Mouse (Mus musculus) forebrain, embryonic 10.5 days (tissue): ENCODE measurements around the gene Mlip. TPM values are rescaled to one million over a fixed set of nuclear protein-coding genes. Genes with fewer than 3 reads are reported as not detected.

ENCODE experiments used
- DNase-seq: peaks from one replicate; pipeline ENCODE4 v3.0.0-alpha.2; 2017; ENCODE audit warnings: low spot score; ENCODE audit errors: extremely low spot score
- H3K27ac ChIP-seq: fragments of 300-500 bp; sonication (generic); 2 replicates; pipeline ENCODE4 v1.5.1; 2016; ENCODE audit warnings: mild to moderate bottlenecking
- H3K27me3 ChIP-seq: fragments of 300-500 bp; sonication (generic); 2 replicates; pipeline ENCODE4 v1.6.1; 2016; ENCODE audit warnings: mild to moderate bottlenecking; ENCODE audit not compliant: poor library complexity, severe bottlenecking
- H3K36me3 ChIP-seq: fragments of 300-500 bp; sonication (generic); replicated peaks from 2 replicates; pipeline ENCODE4 v1.6.1; 2016; ENCODE audit warnings: mild to moderate bottlenecking, moderate library complexity
- H3K4me1 ChIP-seq: fragments of 300-500 bp; sonication (generic); 2 replicates; pipeline ENCODE4 v1.6.1; 2016
- H3K4me3 ChIP-seq: fragments of 300-500 bp; sonication (generic); 2 replicates; pipeline ENCODE4 v1.5.1; 2016; ENCODE audit warnings: mild to moderate bottlenecking, moderate library complexity
- H3K9me3 ChIP-seq: fragments of 300-500 bp; sonication (generic); 2 replicates; pipeline ENCODE4 v1.6.1; 2016; ENCODE audit warnings: mild to moderate bottlenecking, moderate library complexity
- WGBS: fragments of 180-500 bp; shearing (Covaris S2); methylation state at CpG from one replicate; pipeline ENCODE4 v1.1.7; 2016; 5-methylcytosine and 5-hydroxymethylcytosine counted together
- polyA plus RNA-seq: library from polyadenylated mRNA; unstranded; fragments of >200 nt; fragmentation: Nextera tagmentation; extraction: Ambion mirVana; gene quantifications from 2 replicates; pipeline ENCODE4 v1.2.1, GENCODE M21; 2016

Mlip gene
- polyA plus RNA-seq, 1 experiment from 2014 or later = not detected

- H3K4me1 ChIP-seq = no peaks in the 10 kb centered on the region
- 86% methylated on average over 4 of the region's 4 CpGs for WGBS
- no peak overlapping the region for H3K27ac ChIP-seq
- no peak for DNase-seq
- no peaks in the 10 kb centered on the region for H3K9me3 ChIP-seq
- no peaks in the 10 kb centered on the region for H3K36me3 ChIP-seq
- H3K27me3 ChIP-seq = no peaks in the 10 kb centered on the region
- no peak overlapping the region for H3K4me3 ChIP-seq
Measured at GRCm38 (mm10) chr9:77259052-77259451, 93.7 kb downstream of the Mlip start.

- Histone ChIP-seq H3K36me3 (no peaks in the 10 kb centered on the region), H3K27ac (no peak overlapping the region), H3K4me3 (no peak overlapping the region), H3K4me1 (no peaks in the 10 kb centered on the region), H3K27me3 (no peaks in the 10 kb centered on the region), H3K9me3 (no peaks in the 10 kb centered on the region)
- WGBS = 93% methylated on average over 6 of the region's 6 CpGs
- DNase-seq = no peak
Measured at GRCm38 (mm10) chr9:77258265-77258664, 94.5 kb downstream of the Mlip start.

- Histone ChIP-seq H3K9me3 (no peaks in the 10 kb centered on the region), H3K27ac (no peak overlapping the region), H3K27me3 (no peaks in the 10 kb centered on the region), H3K4me3 (no peak overlapping the region), H3K4me1 (peaks cover 4% of the 10 kb centered on the region; the same call in 1 of the 2 replicates), H3K36me3 (no peaks in the 10 kb centered on the region)
- DNase-seq = no peak
- WGBS = 94% methylated on average over 3 of the region's 3 CpGs
Measured at GRCm38 (mm10) chr9:77254514-77254913, 98.3 kb downstream of the Mlip start.

GRCm38 (mm10) chr9:77252761-77253160 is 100.0 kb downstream of the Mlip start:
- Histone ChIP-seq H3K4me1 (peaks cover 4% of the 10 kb centered on the region; the same call in 1 of the 2 replicates), H3K27me3 (no peaks in the 10 kb centered on the region), H3K27ac (no peak overlapping the region), H3K9me3 (no peaks in the 10 kb centered on the region; the same call in 1 of the 2 replicates), H3K4me3 (no peak overlapping the region), H3K36me3 (no peaks in the 10 kb centered on the region)
- WGBS = 94% methylated on average over 4 of the region's 4 CpGs
- DNase-seq = no peak

- DNase-seq = no peak
- H3K27me3 ChIP-seq = no peaks in the 10 kb centered on the region
- H3K4me3 ChIP-seq = no peak overlapping the region
- no peaks in the 10 kb centered on the region; the same call in 1 of the 2 replicates for H3K9me3 ChIP-seq
- H3K36me3 ChIP-seq = no peaks in the 10 kb centered on the region
- 92% methylated on average over 7 of the region's 7 CpGs for WGBS
- H3K4me1 ChIP-seq = peaks cover 4% of the 10 kb centered on the region; the same call in 1 of the 2 replicates
- no peak overlapping the region for H3K27ac ChIP-seq
Measured at GRCm38 (mm10) chr9:77252134-77252533, 100.6 kb downstream of the Mlip start.

GRCm38 (mm10) chr9:77251511-77252112 is 101.2 kb downstream of the Mlip start:
- H3K27me3 ChIP-seq = no peaks in the 10 kb centered on the region
- WGBS = 91% methylated on average over 18 of the region's 18 CpGs
- DNase-seq = no peak
- H3K9me3 ChIP-seq = no peaks in the 10 kb centered on the region; the same call in 1 of the 2 replicates
- no peak overlapping the region for H3K4me3 ChIP-seq
- H3K36me3 ChIP-seq = no peaks in the 10 kb centered on the region
- H3K27ac ChIP-seq = no peak overlapping the region
- H3K4me1 ChIP-seq = peaks cover 4% of the 10 kb centered on the region; the same call in 1 of the 2 replicates

GRCm38 (mm10) chr9:77198250-77198649 is 154.5 kb downstream of the Mlip start:
- DNase-seq = no peak
- Histone ChIP-seq H3K4me1 (no peaks in the 10 kb centered on the region), H3K4me3 (no peak overlapping the region), H3K27ac (no peak overlapping the region), H3K36me3 (no peaks in the 10 kb centered on the region), H3K9me3 (peaks cover 4% of the 10 kb centered on the region; the same call in 1 of the 2 replicates), H3K27me3 (no peaks in the 10 kb centered on the region)
- 88% methylated on average over 1 of the region's 1 CpGs for WGBS

- Histone ChIP-seq H3K4me3 (no peak overlapping the region), H3K4me1 (no peaks in the 10 kb centered on the region), H3K27me3 (no peaks in the 10 kb centered on the region), H3K36me3 (no peaks in the 10 kb centered on the region), H3K27ac (no peak overlapping the region), H3K9me3 (no peaks in the 10 kb centered on the region)
- WGBS = 96% methylated on average over 3 of the region's 3 CpGs
- no peak for DNase-seq
Measured at GRCm38 (mm10) chr9:77179486-77179885, 173.3 kb downstream of the Mlip start.

- no peaks in the 10 kb centered on the region for H3K36me3 ChIP-seq
- H3K27me3 ChIP-seq = no peaks in the 10 kb centered on the region
- H3K9me3 ChIP-seq = no peaks in the 10 kb centered on the region
- H3K4me1 ChIP-seq = no peaks in the 10 kb centered on the region
- WGBS = 81% methylated on average over 3 of the region's 3 CpGs
- no peak overlapping the region for H3K27ac ChIP-seq
- H3K4me3 ChIP-seq = no peak overlapping the region
- DNase-seq = no peak
Measured at GRCm38 (mm10) chr9:77175870-77176269, 176.9 kb downstream of the Mlip start.

GRCm38 (mm10) chr9:77172044-77172443 is 180.7 kb downstream of the Mlip start:
- 64% methylated on average over 5 of the region's 5 CpGs for WGBS
- no peak overlapping the region for H3K27ac ChIP-seq
- no peaks in the 10 kb centered on the region for H3K36me3 ChIP-seq
- H3K27me3 ChIP-seq = no peaks in the 10 kb centered on the region
- no peaks in the 10 kb centered on the region for H3K9me3 ChIP-seq
- H3K4me1 ChIP-seq = no peaks in the 10 kb centered on the region
- H3K4me3 ChIP-seq = no peak overlapping the region
- DNase-seq = no peak

- no peak for DNase-seq
- no peaks in the 10 kb centered on the region for H3K27me3 ChIP-seq
- no peaks in the 10 kb centered on the region for H3K36me3 ChIP-seq
- no peaks in the 10 kb centered on the region for H3K9me3 ChIP-seq
- no peak overlapping the region for H3K4me3 ChIP-seq
- WGBS = 90% methylated on average over 6 of the region's 6 CpGs
- no peak overlapping the region for H3K27ac ChIP-seq
- H3K4me1 ChIP-seq = no peaks in the 10 kb centered on the region
Measured at GRCm38 (mm10) chr9:77165877-77166276, 186.9 kb downstream of the Mlip start.

- WGBS = 79% methylated on average over 5 of the region's 5 CpGs
- no peak for DNase-seq
- no peak overlapping the region for H3K27ac ChIP-seq
- H3K4me3 ChIP-seq = no peak overlapping the region
- H3K36me3 ChIP-seq = no peaks in the 10 kb centered on the region
- H3K9me3 ChIP-seq = no peaks in the 10 kb centered on the region
- H3K4me1 ChIP-seq = no peaks in the 10 kb centered on the region
- H3K27me3 ChIP-seq = no peaks in the 10 kb centered on the region
Measured at GRCm38 (mm10) chr9:77161764-77162163, 191.0 kb downstream of the Mlip start.

GRCm38 (mm10) chr9:77160277-77160926 is 192.4 kb downstream of the Mlip start:
- DNase-seq = no peak
- WGBS = 85% methylated on average over 4 of the region's 4 CpGs
- no peaks in the 10 kb centered on the region for H3K27me3 ChIP-seq
- H3K36me3 ChIP-seq = no peaks in the 10 kb centered on the region
- H3K4me1 ChIP-seq = no peaks in the 10 kb centered on the region
- H3K27ac ChIP-seq = no peak overlapping the region
- H3K4me3 ChIP-seq = no peak overlapping the region
- H3K9me3 ChIP-seq = no peaks in the 10 kb centered on the region
